Mouse (Mus musculus): ENCODE data around the gene Meis2. TPM values are rescaled to one million over a fixed set of nuclear protein-coding genes. Genes with fewer than 3 reads are reported as not detected.

Meis2 gene
- total and polyA plus RNA-seq, 3 experiments: 3.1 to 9.8 TPM; not detected in 1

DNA sequence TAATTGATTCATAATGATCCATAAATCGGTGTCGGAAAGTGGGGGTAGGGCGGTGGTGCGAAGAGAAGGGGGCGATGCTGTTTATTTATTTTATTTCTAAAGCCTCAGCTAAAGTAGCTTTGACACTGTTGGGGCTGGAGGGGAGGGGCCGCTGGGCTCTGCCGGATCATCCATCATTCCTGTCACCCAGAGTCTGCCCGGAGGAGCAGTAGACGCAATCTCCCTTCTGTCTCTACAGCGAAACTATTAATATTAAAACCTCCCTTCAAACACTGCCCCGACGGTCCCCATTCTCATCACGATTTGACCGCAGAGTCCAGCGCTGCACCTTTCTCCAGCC, 205.5 kb downstream of the Meis2 start:
- no peaks in the 10 kb centered on the region for H3K27me3 ChIP-seq (ENCODE audit: control insufficient read depth in 1 of 2, insufficient read depth in 2 of 2, low read length in 2 of 2)
- H3K79me2 ChIP-seq (ENCODE audit: control insufficient read depth, insufficient read depth, low read length, poor library complexity): no peaks in the 10 kb centered on the region
- H3K27ac ChIP-seq (ENCODE audit: control insufficient read depth, low read depth, low read length): no peak overlapping the region
- H3K9ac ChIP-seq (ENCODE audit: control insufficient read depth, low read depth, low read length, poor library complexity, severe bottlenecking): no peak overlapping the region
- no peaks in the 10 kb centered on the region for H3K36me3 ChIP-seq (ENCODE audit: control insufficient read depth in 1 of 2, insufficient read depth in 2 of 2, low read length in 2 of 2)
- no peak for DNase-seq (ENCODE audit: low read depth, low spot score)
- no peaks in the 10 kb centered on the region for H3K9me3 ChIP-seq (replicated peaks; ENCODE audit: insufficient read depth, low read length)
- no peak for TF ChIP-seq HCFC1 (IDR thresholded peaks at IDR 0.05; ENCODE audit: low read depth, low read length)
- no peak for TF ChIP-seq EP300 (IDR thresholded peaks at IDR 0.05; ENCODE audit: low read depth in 1 of 2, low read length in 2 of 2)
- no peak for TF ChIP-seq ZNF384 (IDR thresholded peaks at IDR 0.05; ENCODE audit: low read depth, low read length)
- TF ChIP-seq UBTF (IDR thresholded peaks at IDR 0.05; ENCODE audit: borderline replicate concordance, insufficient read depth, low read depth, low read length): no peak
- TF ChIP-seq TBP (IDR thresholded peaks at IDR 0.05; ENCODE audit: low read depth, low read length): no peak
- no peak for TF ChIP-seq MAFK (IDR thresholded peaks at IDR 0.05; ENCODE audit: borderline replicate concordance, low read depth, low read length)
- TF ChIP-seq MYB (IDR thresholded peaks at IDR 0.05; ENCODE audit: low read depth, low read length): no peak
- no peak for TF ChIP-seq MXI1 (IDR thresholded peaks at IDR 0.05; ENCODE audit: low read depth, low read length)
- no peak for TF ChIP-seq MAZ (IDR thresholded peaks at IDR 0.05; ENCODE audit: low read depth, low read length)
- TF ChIP-seq TCF12 (IDR thresholded peaks at IDR 0.05; ENCODE audit: low read depth, low read length): no peak
- TF ChIP-seq SIN3A (IDR thresholded peaks at IDR 0.05; ENCODE audit: low read length): no peak
- TF ChIP-seq MEF2A (IDR thresholded peaks at IDR 0.05; ENCODE audit: extremely low read depth, insufficient replicate concordance, low read depth, low read length, poor library complexity, severe bottlenecking): no peak
- TF ChIP-seq JUND (IDR thresholded peaks at IDR 0.05; ENCODE audit: low read depth, low read length): no peak
- TF ChIP-seq KAT2A (conservative IDR thresholded peaks at IDR 0.05; ENCODE audit: low read depth, low read length): no peak
- TF ChIP-seq NRF1 (IDR thresholded peaks at IDR 0.05; ENCODE audit: insufficient read depth, low read depth, low read length, poor library complexity, severe bottlenecking): no peak
- TF ChIP-seq NELFE (IDR thresholded peaks at IDR 0.05; ENCODE audit: low read depth, low read length): no peak
- no peak for TF ChIP-seq ZMIZ1 (IDR thresholded peaks at IDR 0.05; ENCODE audit: low read depth, low read length)
- no peak for TF ChIP-seq POLR2AphosphoS5 (IDR thresholded peaks at IDR 0.05; ENCODE audit: borderline replicate concordance, low read depth, low read length)
- TF ChIP-seq POLR2AphosphoS2 (IDR thresholded peaks at IDR 0.05; ENCODE audit: low read length): no peak
- no peaks in the 10 kb centered on the region for H3K4me1 ChIP-seq (ENCODE audit: control insufficient read depth in 1 of 2, insufficient read depth in 2 of 2, low read length in 2 of 2)
- H3K4me3 ChIP-seq (ENCODE audit: control insufficient read depth in 1 of 2, insufficient read depth in 1 of 2, low read depth in 2 of 2, low read length in 2 of 2): no peak overlapping the region

DNA sequence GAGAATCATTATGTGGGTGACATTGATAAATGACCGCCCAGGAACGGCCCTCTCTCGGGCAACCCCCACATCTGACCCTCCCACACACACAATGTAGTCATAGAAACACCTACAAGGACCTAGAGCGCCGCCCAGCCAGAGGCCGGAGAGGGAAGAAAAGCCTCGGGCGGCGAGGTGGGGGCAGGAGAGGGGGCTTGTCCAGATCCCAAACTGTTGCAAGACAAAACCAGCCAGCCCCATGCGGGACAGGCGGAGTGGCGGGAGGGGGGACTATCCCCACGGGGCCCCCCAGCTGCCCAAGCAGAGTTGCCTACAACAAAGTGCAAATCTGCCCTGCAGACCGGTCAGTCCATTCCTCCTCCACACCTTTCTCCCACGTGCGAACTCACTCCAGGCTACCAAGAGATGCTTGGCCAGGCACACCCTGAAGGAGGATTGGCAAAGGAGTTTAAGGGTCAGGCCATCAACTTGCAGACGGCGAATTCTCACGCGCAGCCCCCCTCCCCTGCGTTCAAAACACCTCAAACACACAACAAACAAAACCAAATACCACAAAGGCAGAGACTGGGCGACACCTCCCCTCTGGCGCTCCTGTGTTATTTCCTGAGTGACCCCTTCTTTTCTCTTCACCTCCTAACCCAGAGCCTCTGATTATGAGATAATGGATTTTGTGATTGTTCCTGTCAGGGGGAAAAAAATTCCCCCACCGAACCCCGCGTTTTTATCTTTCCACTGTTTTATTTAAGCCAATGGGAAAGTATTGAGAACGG, 206.1 kb downstream of the Meis2 start:
- Histone ChIP-seq H3K36me3 (ENCODE audit: control insufficient read depth in 1 of 2, insufficient read depth in 2 of 2, low read length in 2 of 2) (no peaks in the 10 kb centered on the region), H3K79me2 (ENCODE audit: control insufficient read depth, insufficient read depth, low read length, poor library complexity) (no peaks in the 10 kb centered on the region), H3K9me3 (replicated peaks; ENCODE audit: insufficient read depth, low read length) (no peaks in the 10 kb centered on the region), H3K9ac (ENCODE audit: control insufficient read depth, low read depth, low read length, poor library complexity, severe bottlenecking) (no peak overlapping the region), H3K4me3 (ENCODE audit: control insufficient read depth in 1 of 2, insufficient read depth in 1 of 2, low read depth in 2 of 2, low read length in 2 of 2) (no peak overlapping the region), H3K27ac (ENCODE audit: control insufficient read depth, low read depth, low read length) (no peak overlapping the region), H3K27me3 (ENCODE audit: control insufficient read depth in 1 of 2, insufficient read depth in 2 of 2, low read length in 2 of 2) (no peaks in the 10 kb centered on the region), H3K4me1 (ENCODE audit: control insufficient read depth in 1 of 2, insufficient read depth in 2 of 2, low read length in 2 of 2) (no peaks in the 10 kb centered on the region)
- DNase-seq (ENCODE audit: low read depth, low spot score): no peak
- no peak for TF ChIP-seq POLR2A (IDR thresholded peaks at IDR 0.05; ENCODE audit: control insufficient read depth in 1 of 2, insufficient read depth in 1 of 2, low read depth in 1 of 2, low read length in 2 of 2, poor library complexity in 1 of 2)
- no peak for TF ChIP-seq MXI1 (IDR thresholded peaks at IDR 0.05; ENCODE audit: low read depth, low read length)
- no peak for TF ChIP-seq SMC3 (IDR thresholded peaks at IDR 0.05; ENCODE audit: low read depth, low read length)
- TF ChIP-seq MAFK (IDR thresholded peaks at IDR 0.05; ENCODE audit: borderline replicate concordance, low read depth, low read length): no peak
- TF ChIP-seq UBTF (IDR thresholded peaks at IDR 0.05; ENCODE audit: borderline replicate concordance, insufficient read depth, low read depth, low read length): no peak
- TF ChIP-seq CTCF (IDR thresholded peaks at IDR 0.05 in 2 of 3, conservative IDR thresholded peaks at IDR 0.05 in 1 of 3; ENCODE audit: control insufficient read depth in 1 of 3, insufficient read depth in 1 of 3, low read depth in 2 of 3, low read length in 3 of 3, poor library complexity in 1 of 3, severe bottlenecking in 1 of 3): no peak
- no peak for TF ChIP-seq GATA1 (IDR thresholded peaks at IDR 0.05; ENCODE audit: low read depth, low read length)
- TF ChIP-seq MEF2A (IDR thresholded peaks at IDR 0.05; ENCODE audit: extremely low read depth, insufficient replicate concordance, low read depth, low read length, poor library complexity, severe bottlenecking): no peak

All from MEL (cell line).